Mouse (Mus musculus): ENCODE measurements around the gene Wdr44. TPM values are rescaled to one million over a fixed set of nuclear protein-coding genes. Genes with fewer than 3 reads are reported as not detected.

Wdr44 gene
- 9.1 and 11.5 TPM in 2 replicates for polyA plus RNA-seq (2015; fragmentation: Nextera tagmentation; extraction: Ambion mirVana)

- Histone ChIP-seq H3K4me3 (peak within 1 kb of the TSS; percentile 57), H3K27ac (peak within 1 kb of the TSS; percentile 74; the same call in 1 of the 2 replicates), H3K27me3 (no peaks in the 10 kb centered on the region), H3K9ac (peak within 1 kb of the TSS; percentile 70), H3K9me3 (no peaks in the 10 kb centered on the region), H3K4me2 (replicated peaks) (peak within 1 kb of the TSS; percentile 64), H3K36me3 (no peaks in the 10 kb centered on the region), H3K4me1 (no peaks in the 10 kb centered on the region)
- WGBS: 5% methylated on average over 51 of the region's 51 CpGs
- ATAC-seq (ENCODE audit: low FRiP score, low read depth): peak; percentile 100
These were observed at the start of gene Wdr44 for GRCm38 (mm10) chrX:23692722-23693442. Wdr44 (plus strand) TSS chrX:23693051.

- H3K27me3 ChIP-seq: no peaks in the 10 kb centered on the region
- ATAC-seq (ENCODE audit: low FRiP score, low read depth): no peak
- H3K36me3 ChIP-seq: no peaks in the 10 kb centered on the region
- H3K9me3 ChIP-seq: no peaks in the 10 kb centered on the region
- H3K4me2 ChIP-seq (replicated peaks): no peak overlapping the region
- 88% methylated on average over 1 of the region's 1 CpGs for WGBS
- no peaks in the 10 kb centered on the region for H3K4me1 ChIP-seq
- no peak overlapping the region for H3K27ac ChIP-seq
- H3K9ac ChIP-seq: no peak overlapping the region
- no peak overlapping the region for H3K4me3 ChIP-seq
These were observed 44.5 kb upstream of the Wdr44 start for GRCm38 (mm10) chrX:23648371-23648770.

GRCm38 (mm10) chrX:23662216-23662615, 30.6 kb upstream of the Wdr44 start:
- 67% methylated on average over 1 of the region's 1 CpGs for WGBS
- no peak overlapping the region for H3K27ac ChIP-seq

GRCm38 (mm10) chrX:23673193-23673592, 19.7 kb upstream of the Wdr44 start:
- Histone ChIP-seq H3K27me3 (no peaks in the 10 kb centered on the region), H3K4me2 (replicated peaks) (no peak overlapping the region), H3K9ac (no peak overlapping the region), H3K4me1 (no peaks in the 10 kb centered on the region), H3K9me3 (no peaks in the 10 kb centered on the region), H3K27ac (no peak overlapping the region), H3K36me3 (no peaks in the 10 kb centered on the region), H3K4me3 (no peak overlapping the region)
- no peak for ATAC-seq (ENCODE audit: low FRiP score, low read depth)
- 77% methylated on average over 2 of the region's 2 CpGs for WGBS

More at GRCm38 (mm10) chrX:23662216-23662615, 30.6 kb upstream of the Wdr44 start:
- Histone ChIP-seq H3K36me3 (no peaks in the 10 kb centered on the region), H3K4me2 (replicated peaks) (no peak overlapping the region), H3K9me3 (no peaks in the 10 kb centered on the region), H3K4me3 (no peak overlapping the region), H3K4me1 (no peaks in the 10 kb centered on the region), H3K9ac (no peak overlapping the region), H3K27me3 (no peaks in the 10 kb centered on the region)
- no peak for ATAC-seq (ENCODE audit: low FRiP score, low read depth)

- H3K36me3 ChIP-seq: no peaks in the 10 kb centered on the region
- 72% methylated on average over 1 of the region's 1 CpGs for WGBS
- H3K27ac ChIP-seq: no peak overlapping the region
- no peaks in the 10 kb centered on the region for H3K4me1 ChIP-seq
- H3K4me2 ChIP-seq (replicated peaks): no peak overlapping the region
- H3K27me3 ChIP-seq: no peaks in the 10 kb centered on the region
- no peaks in the 10 kb centered on the region for H3K9me3 ChIP-seq
- H3K9ac ChIP-seq: no peak overlapping the region
- H3K4me3 ChIP-seq: no peak overlapping the region
- no peak for ATAC-seq (ENCODE audit: low FRiP score, low read depth)
These were observed 17.4 kb upstream of the Wdr44 start for GRCm38 (mm10) chrX:23675450-23675849.

- H3K27me3 ChIP-seq: no peaks in the 10 kb centered on the region
- no peaks in the 10 kb centered on the region for H3K9me3 ChIP-seq
- H3K9ac ChIP-seq: no peak overlapping the region
- no peak overlapping the region for H3K4me2 ChIP-seq (replicated peaks)
- no peak overlapping the region for H3K4me3 ChIP-seq
- 65% methylated on average over 2 of the region's 2 CpGs for WGBS
- H3K27ac ChIP-seq: no peak overlapping the region
- ATAC-seq (ENCODE audit: low FRiP score, low read depth): no peak
- H3K4me1 ChIP-seq: no peaks in the 10 kb centered on the region
- H3K36me3 ChIP-seq: no peaks in the 10 kb centered on the region
These were observed 16.3 kb upstream of the Wdr44 start for GRCm38 (mm10) chrX:23676583-23676982.

- Histone ChIP-seq H3K4me2 (replicated peaks) (no peak overlapping the region), H3K4me1 (no peaks in the 10 kb centered on the region), H3K36me3 (no peaks in the 10 kb centered on the region), H3K9me3 (no peaks in the 10 kb centered on the region), H3K27me3 (no peaks in the 10 kb centered on the region), H3K27ac (no peak overlapping the region), H3K9ac (no peak overlapping the region), H3K4me3 (no peak overlapping the region)
- ATAC-seq (ENCODE audit: low FRiP score, low read depth): no peak
- 78% methylated on average over 2 of the region's 2 CpGs for WGBS
These were observed 15.3 kb upstream of the Wdr44 start for GRCm38 (mm10) chrX:23677511-23677910.

GRCm38 (mm10) chrX:23692336-23692721, 522 bp upstream of the Wdr44 start:
- Histone ChIP-seq H3K36me3 (no peaks in the 10 kb centered on the region), H3K9me3 (no peaks in the 10 kb centered on the region), H3K27me3 (no peaks in the 10 kb centered on the region), H3K4me1 (no peaks in the 10 kb centered on the region), H3K9ac (no peak overlapping the region), H3K4me3 (peak overlapping the region; percentile 57), H3K27ac (no peak overlapping the region), H3K4me2 (replicated peaks) (peak overlapping the region; percentile 64)
- ATAC-seq (ENCODE audit: low FRiP score, low read depth): peak; percentile 5; the same call in 1 of the 2 replicates
- 16% methylated on average over 5 of the region's 5 CpGs for WGBS

- ATAC-seq (ENCODE audit: low FRiP score, low read depth): peak; percentile 10; the same call in 1 of the 2 replicates
- Histone ChIP-seq H3K9me3 (no peaks in the 10 kb centered on the region), H3K27me3 (no peaks in the 10 kb centered on the region), H3K4me3 (peak overlapping the region; percentile 57), H3K4me2 (replicated peaks) (peak overlapping the region; percentile 64), H3K27ac (peak overlapping the region; percentile 74; the same call in 1 of the 2 replicates), H3K36me3 (no peaks in the 10 kb centered on the region), H3K9ac (peak overlapping the region; percentile 70), H3K4me1 (no peaks in the 10 kb centered on the region)
- 10% methylated on average over 26 of the region's 28 CpGs for WGBS
These were observed 871 bp downstream of the Wdr44 start for GRCm38 (mm10) chrX:23693443-23694400.

GRCm38 (mm10) chrX:23694588-23694987, 1.7 kb downstream of the Wdr44 start:
- no peak for ATAC-seq (ENCODE audit: low FRiP score, low read depth)
- H3K9ac ChIP-seq: no peak overlapping the region
- no peak overlapping the region for H3K4me2 ChIP-seq (replicated peaks)
- no peak overlapping the region; the same call in 1 of the 2 replicates for H3K4me3 ChIP-seq
- no peak overlapping the region for H3K27ac ChIP-seq
- WGBS: 72% methylated on average over 3 of the region's 3 CpGs
- no peaks in the 10 kb centered on the region for H3K9me3 ChIP-seq
- H3K4me1 ChIP-seq: no peaks in the 10 kb centered on the region
- no peaks in the 10 kb centered on the region for H3K36me3 ChIP-seq
- H3K27me3 ChIP-seq: no peaks in the 10 kb centered on the region

GRCm38 (mm10) chrX:23695109-23695508, 2.3 kb downstream of the Wdr44 start:
- H3K9ac ChIP-seq: no peak overlapping the region
- H3K27ac ChIP-seq: no peak overlapping the region
- ATAC-seq (ENCODE audit: low FRiP score, low read depth): no peak
- no peaks in the 10 kb centered on the region for H3K4me1 ChIP-seq
- no peaks in the 10 kb centered on the region for H3K36me3 ChIP-seq
- H3K4me3 ChIP-seq: no peak overlapping the region
- no peaks in the 10 kb centered on the region for H3K9me3 ChIP-seq
- H3K27me3 ChIP-seq: no peaks in the 10 kb centered on the region
- no peak overlapping the region for H3K4me2 ChIP-seq (replicated peaks)

GRCm38 (mm10) chrX:23697346-23697745, 4.5 kb downstream of the Wdr44 start:
- no peaks in the 10 kb centered on the region for H3K4me1 ChIP-seq
- H3K27me3 ChIP-seq: no peaks in the 10 kb centered on the region
- H3K36me3 ChIP-seq: no peaks in the 10 kb centered on the region
- WGBS: 76% methylated on average over 2 of the region's 2 CpGs
- no peak overlapping the region for H3K4me2 ChIP-seq (replicated peaks)
- no peak overlapping the region for H3K4me3 ChIP-seq
- H3K9me3 ChIP-seq: no peaks in the 10 kb centered on the region
- H3K27ac ChIP-seq: no peak overlapping the region
- no peak for ATAC-seq (ENCODE audit: low FRiP score, low read depth)
- no peak overlapping the region for H3K9ac ChIP-seq

Data from limb, embryonic 13.5 days (tissue).